Mouse (Mus musculus) embryonic facial prominence, embryonic 13.5 days (tissue): ENCODE results near the gene Asic2. TPM values are rescaled to one million over a fixed set of nuclear protein-coding genes. Genes with fewer than 3 reads are reported as not detected.

Source experiments
- ATAC-seq: fragments of 200-750 bp; cut with Nextera tagmentation; 2 replicates; pipeline ENCODE4 v1.8.0; 2017; ENCODE audit warnings: low read depth; ENCODE audit not compliant: insufficient number of reproducible peaks, insufficient read depth, low FRiP score, low TSS enrichment
- H3K27ac ChIP-seq: fragments of 300-500 bp; sonication (generic); 2 replicates; pipeline ENCODE4 v1.5.1; 2015; ENCODE audit warnings: moderate library complexity, mild to moderate bottlenecking, inconsistent platforms
- H3K27me3 ChIP-seq: fragments of 300-500 bp; sonication (generic); 2 replicates; pipeline ENCODE4 v1.6.1; 2015; ENCODE audit warnings: mild to moderate bottlenecking, inconsistent platforms
- H3K36me3 ChIP-seq: fragments of 300-500 bp; sonication (generic); 2 replicates; pipeline ENCODE4 v1.6.1; 2015; ENCODE audit warnings: mild to moderate bottlenecking, inconsistent platforms
- H3K4me1 ChIP-seq: fragments of 300-500 bp; sonication (generic); 2 replicates; pipeline ENCODE4 v1.6.1; 2015; ENCODE audit warnings: inconsistent platforms
- H3K4me2 ChIP-seq: fragments of 300-500 bp; sonication (generic); 2 replicates; pipeline ENCODE4 v1.6.1; 2015; ENCODE audit warnings: moderate library complexity, mild to moderate bottlenecking, inconsistent platforms
- H3K4me3 ChIP-seq: fragments of 300-500 bp; sonication (generic); 2 replicates; pipeline ENCODE4 v1.5.1; 2015; ENCODE audit warnings: mild to moderate bottlenecking, inconsistent platforms
- H3K9ac ChIP-seq: fragments of 300-500 bp; sonication (generic); 2 replicates; pipeline ENCODE4 v1.6.1; 2015; ENCODE audit warnings: mild to moderate bottlenecking, inconsistent platforms
- H3K9me3 ChIP-seq: fragments of 300-500 bp; sonication (generic); 2 replicates; pipeline ENCODE4 v1.6.1; 2016; ENCODE audit warnings: inconsistent platforms
- WGBS: fragments of 180-500 bp; shearing (Covaris S2); methylation state at CpG from one replicate; pipeline ENCODE4 v1.1.7; 2015; ENCODE audit warnings: mixed read lengths; 5-methylcytosine and 5-hydroxymethylcytosine counted together
- polyA plus RNA-seq: library from polyadenylated mRNA; unstranded; fragments of >200 nt; fragmentation: Nextera tagmentation; extraction: Ambion mirVana; gene quantifications from 2 replicates; pipeline ENCODE4 v1.2.1, GENCODE M21; 2015

Asic2 gene
- polyA plus RNA-seq, 1 experiment from 2014 or later, result 0.60 TPM

GRCm38 (mm10) chr11:81706996-81707395 is 261.3 kb downstream of the Asic2 start:
- 79% methylated on average over 5 of the region's 5 CpGs for WGBS
- no peak for ATAC-seq

GRCm38 (mm10) chr11:81698008-81698407 is 270.2 kb downstream of the Asic2 start:
- no peak for ATAC-seq
- Histone ChIP-seq H3K4me1 (peaks cover 8% of the 10 kb centered on the region; the same call in 1 of the 2 replicates), H3K4me3 (no peak overlapping the region), H3K9ac (no peak overlapping the region), H3K27me3 (no peaks in the 10 kb centered on the region), H3K36me3 (no peaks in the 10 kb centered on the region), H3K9me3 (no peaks in the 10 kb centered on the region), H3K27ac (no peak overlapping the region), H3K4me2 (no peak overlapping the region)
- WGBS, result 76% methylated on average over 1 of the region's 1 CpGs

More at GRCm38 (mm10) chr11:81706996-81707395, 261.3 kb downstream of the Asic2 start:
- no peak overlapping the region for H3K9ac ChIP-seq
- H3K4me3 ChIP-seq, result no peak overlapping the region
- peaks cover 2% of the 10 kb centered on the region; the same call in 1 of the 2 replicates for H3K4me1 ChIP-seq
- H3K27ac ChIP-seq, result no peak overlapping the region
- no peaks in the 10 kb centered on the region for H3K27me3 ChIP-seq
- H3K9me3 ChIP-seq, result no peaks in the 10 kb centered on the region
- H3K4me2 ChIP-seq, result no peak overlapping the region
- no peaks in the 10 kb centered on the region for H3K36me3 ChIP-seq

DNA sequence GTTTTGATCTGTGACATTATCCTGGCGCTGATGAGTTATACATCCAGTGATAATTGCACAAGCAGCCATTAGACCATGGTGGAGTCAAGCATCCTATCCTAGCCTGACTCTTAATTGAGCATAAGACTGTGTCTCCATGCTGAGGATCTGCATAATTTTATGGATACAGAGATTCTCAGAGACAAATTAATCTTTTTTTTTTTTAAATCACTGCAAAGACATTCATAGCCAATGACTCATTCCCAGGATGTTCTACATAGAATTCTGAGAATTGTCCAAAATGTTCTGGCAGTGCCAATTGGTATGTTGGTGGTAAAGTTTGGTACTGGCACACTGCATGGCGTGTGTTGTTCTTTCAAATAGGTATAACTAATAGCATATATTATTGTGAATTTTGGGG is 272.8 kb downstream of the Asic2 start:
- Histone ChIP-seq H3K27me3 (no peaks in the 10 kb centered on the region), H3K36me3 (no peaks in the 10 kb centered on the region), H3K27ac (no peak overlapping the region), H3K4me3 (no peak overlapping the region), H3K9me3 (no peaks in the 10 kb centered on the region), H3K9ac (no peak overlapping the region), H3K4me2 (no peak overlapping the region), H3K4me1 (peaks cover 8% of the 10 kb centered on the region; the same call in 1 of the 2 replicates)
- no peak for ATAC-seq
- 89% methylated on average over 2 of the region's 2 CpGs for WGBS

DNA sequence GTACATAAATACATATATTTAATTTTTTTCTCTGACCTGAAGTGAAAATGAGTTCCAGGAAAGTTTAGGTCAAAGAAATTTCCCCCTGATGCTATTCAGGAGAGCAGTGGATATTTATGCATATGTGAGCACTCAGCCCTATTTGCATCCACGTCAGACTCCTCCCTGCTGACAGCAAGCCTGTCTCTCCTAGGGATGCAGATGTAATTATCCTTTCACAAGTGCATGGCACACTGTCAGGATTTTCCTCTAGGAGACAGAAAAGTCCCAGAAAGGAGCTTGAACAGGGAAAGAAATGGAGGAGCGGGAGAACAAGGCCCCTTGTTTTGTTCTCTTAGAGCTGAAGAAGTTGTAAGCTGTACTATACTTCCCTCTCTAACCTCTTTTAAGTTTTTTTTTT is 287.7 kb downstream of the Asic2 start:
- Histone ChIP-seq H3K36me3 (no peaks in the 10 kb centered on the region), H3K9me3 (no peaks in the 10 kb centered on the region), H3K4me2 (no peak overlapping the region), H3K4me1 (no peaks in the 10 kb centered on the region), H3K4me3 (no peak overlapping the region), H3K27me3 (no peaks in the 10 kb centered on the region), H3K27ac (no peak overlapping the region), H3K9ac (no peak overlapping the region)
- WGBS, result 57% methylated on average over 2 of the region's 2 CpGs
- no peak for ATAC-seq

- H3K27me3 ChIP-seq, result 0 out of 2 replicates have a peak, but pooled peaks cover 3% of the 10 kb centered on the region
- no peaks in the 10 kb centered on the region for H3K4me1 ChIP-seq
- ATAC-seq, result no peak
- no peaks in the 10 kb centered on the region for H3K36me3 ChIP-seq
- H3K4me3 ChIP-seq, result no peak overlapping the region
- no peak overlapping the region for H3K4me2 ChIP-seq
- no peak overlapping the region for H3K27ac ChIP-seq
- no peak overlapping the region for H3K9ac ChIP-seq
- H3K9me3 ChIP-seq, result no peaks in the 10 kb centered on the region
Observed at GRCm38 (mm10) chr11:81671724-81672123, 296.5 kb downstream of the Asic2 start.

DNA sequence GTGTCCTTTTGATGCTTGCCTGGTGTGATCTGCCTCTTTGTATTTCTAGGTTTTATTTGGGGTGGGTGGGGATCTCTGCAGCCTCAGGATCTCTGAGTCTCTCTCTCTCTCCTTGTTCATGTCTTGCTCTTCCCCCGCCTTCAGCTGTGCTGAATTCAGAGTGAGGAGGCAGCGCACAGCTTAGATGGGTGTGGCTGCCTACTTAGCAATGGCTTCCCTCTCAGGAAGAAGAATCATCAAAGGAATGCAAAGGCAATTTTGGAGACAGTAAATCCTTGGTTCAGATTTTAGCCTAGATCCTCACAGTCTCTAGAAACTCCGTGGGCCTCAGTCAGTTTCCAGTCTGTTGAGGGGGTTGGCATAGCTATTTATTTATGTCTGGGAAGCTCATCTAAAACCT is 297.8 kb downstream of the Asic2 start:
- Histone ChIP-seq H3K4me3 (no peak overlapping the region), H3K27me3 (0 out of 2 replicates have a peak, but pooled peaks cover 3% of the 10 kb centered on the region), H3K4me2 (no peak overlapping the region), H3K9ac (no peak overlapping the region), H3K9me3 (no peaks in the 10 kb centered on the region), H3K4me1 (no peaks in the 10 kb centered on the region), H3K27ac (no peak overlapping the region), H3K36me3 (no peaks in the 10 kb centered on the region)
- ATAC-seq, result no peak
- 58% methylated on average over 3 of the region's 3 CpGs for WGBS

GRCm38 (mm10) chr11:81658850-81659249 is 309.4 kb downstream of the Asic2 start:
- 50% methylated on average over 1 of the region's 1 CpGs for WGBS

DNA sequence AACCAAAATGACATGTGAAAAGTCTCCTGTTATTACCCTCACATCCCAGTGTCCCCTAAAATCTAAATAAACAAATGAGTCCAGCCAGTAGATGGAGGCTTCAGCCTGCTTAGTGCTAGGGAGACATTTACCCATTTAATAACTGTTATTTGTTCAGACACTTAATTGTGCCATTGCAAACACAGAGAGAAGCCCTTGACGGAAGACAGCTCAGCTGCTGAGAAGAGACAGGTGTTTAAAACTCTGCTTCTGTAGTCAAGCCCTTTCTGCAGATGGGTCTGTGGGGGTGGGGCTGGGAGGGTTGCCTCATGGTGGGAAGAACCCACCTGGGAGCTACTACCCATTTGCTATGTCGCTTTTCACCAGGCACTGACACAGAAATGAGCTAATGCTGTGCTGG is 311.1 kb downstream of the Asic2 start:
- no peak for ATAC-seq
- Histone ChIP-seq H3K4me3 (no peak overlapping the region), H3K4me1 (no peaks in the 10 kb centered on the region), H3K4me2 (no peak overlapping the region), H3K27me3 (no peaks in the 10 kb centered on the region), H3K27ac (no peak overlapping the region), H3K9ac (no peak overlapping the region), H3K36me3 (no peaks in the 10 kb centered on the region), H3K9me3 (no peaks in the 10 kb centered on the region)
- 58% methylated on average over 2 of the region's 2 CpGs for WGBS

More at GRCm38 (mm10) chr11:81658850-81659249, 309.4 kb downstream of the Asic2 start:
- Histone ChIP-seq H3K4me1 (no peaks in the 10 kb centered on the region), H3K36me3 (no peaks in the 10 kb centered on the region), H3K9ac (no peak overlapping the region), H3K9me3 (no peaks in the 10 kb centered on the region), H3K27me3 (no peaks in the 10 kb centered on the region), H3K4me3 (no peak overlapping the region), H3K4me2 (no peak overlapping the region), H3K27ac (no peak overlapping the region)
- no peak for ATAC-seq

DNA sequence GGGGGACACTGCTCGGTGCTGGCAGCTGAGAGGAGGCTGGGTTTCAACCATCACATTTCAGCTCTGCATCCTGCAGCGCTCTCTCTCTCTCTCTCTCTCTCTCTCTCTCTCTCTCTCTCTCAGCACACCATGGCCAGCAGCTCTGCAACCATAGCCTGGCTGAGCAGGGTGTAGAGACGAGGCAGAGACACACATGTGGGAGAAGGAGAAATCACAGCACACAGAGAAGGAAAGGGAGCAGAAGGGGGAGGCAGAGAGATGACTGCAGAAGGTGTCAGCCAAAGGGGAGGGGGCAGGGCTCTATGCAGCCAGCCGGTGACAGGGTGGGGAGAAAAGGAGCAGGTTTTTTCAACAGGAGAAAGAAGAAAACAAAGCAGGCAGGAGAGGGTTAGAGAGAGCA is 320.4 kb downstream of the Asic2 start:
- WGBS, result 24% methylated on average over 4 of the region's 4 CpGs
- peaks cover 26% of the 10 kb centered on the region for H3K4me1 ChIP-seq
- H3K36me3 ChIP-seq, result no peaks in the 10 kb centered on the region
- no peaks in the 10 kb centered on the region for H3K9me3 ChIP-seq
- no peak overlapping the region for H3K27ac ChIP-seq
- ATAC-seq, result no peak
- H3K9ac ChIP-seq, result no peak overlapping the region
- H3K4me2 ChIP-seq, result no peak overlapping the region
- H3K27me3 ChIP-seq, result 0 out of 2 replicates have a peak, but pooled peaks cover 12% of the 10 kb centered on the region
- H3K4me3 ChIP-seq, result no peak overlapping the region

GRCm38 (mm10) chr11:81645549-81645948 is 322.7 kb downstream of the Asic2 start:
- Histone ChIP-seq H3K27ac (no peak overlapping the region), H3K36me3 (no peaks in the 10 kb centered on the region), H3K4me3 (no peak overlapping the region), H3K9me3 (no peaks in the 10 kb centered on the region), H3K4me2 (no peak overlapping the region), H3K4me1 (peaks cover 26% of the 10 kb centered on the region), H3K9ac (no peak overlapping the region), H3K27me3 (peaks cover 14% of the 10 kb centered on the region; the same call in 1 of the 2 replicates)
- WGBS, result 84% methylated on average over 3 of the region's 3 CpGs
- no peak for ATAC-seq

- no peak overlapping the region for H3K9ac ChIP-seq
- WGBS, result 90% methylated on average over 9 of the region's 9 CpGs
- no peak overlapping the region for H3K4me2 ChIP-seq
- no peaks in the 10 kb centered on the region for H3K36me3 ChIP-seq
- 0 out of 2 replicates have a peak, but pooled peaks cover 3% of the 10 kb centered on the region for H3K4me1 ChIP-seq
- no peaks in the 10 kb centered on the region for H3K9me3 ChIP-seq
- ATAC-seq, result no peak
- H3K27ac ChIP-seq, result no peak overlapping the region
- no peak overlapping the region for H3K4me3 ChIP-seq
- H3K27me3 ChIP-seq, result 0 out of 2 replicates have a peak, but pooled peaks cover 5% of the 10 kb centered on the region
Observed at GRCm38 (mm10) chr11:81636356-81636755, 331.9 kb downstream of the Asic2 start.

GRCm38 (mm10) chr11:81634360-81635350 is 333.6 kb downstream of the Asic2 start:
- H3K9me3 ChIP-seq, result no peaks in the 10 kb centered on the region
- no peak for ATAC-seq
- H3K4me2 ChIP-seq, result peak overlapping the region; percentile 22; the same call in 1 of the 2 replicates
- H3K27ac ChIP-seq, result no peak overlapping the region
- 0 out of 2 replicates have a peak, but pooled peaks cover 5% of the 10 kb centered on the region for H3K27me3 ChIP-seq
- 58% methylated on average over 25 of the region's 25 CpGs for WGBS
- no peak overlapping the region for H3K9ac ChIP-seq
- H3K4me1 ChIP-seq, result 0 out of 2 replicates have a peak, but pooled peaks cover 3% of the 10 kb centered on the region
- H3K4me3 ChIP-seq, result no peak overlapping the region
- H3K36me3 ChIP-seq, result no peaks in the 10 kb centered on the region
